Mouse (Mus musculus) retina, adult 2 months (tissue): ENCODE data around the gene Rgs7bp.

ENCODE experiments used
- DNase-seq: peaks from one replicate; pipeline ENCODE4 v3.0.0-alpha.2; 2012; ENCODE audit warnings: low read depth, low spot score

The Rgs7bp gene

DNA sequence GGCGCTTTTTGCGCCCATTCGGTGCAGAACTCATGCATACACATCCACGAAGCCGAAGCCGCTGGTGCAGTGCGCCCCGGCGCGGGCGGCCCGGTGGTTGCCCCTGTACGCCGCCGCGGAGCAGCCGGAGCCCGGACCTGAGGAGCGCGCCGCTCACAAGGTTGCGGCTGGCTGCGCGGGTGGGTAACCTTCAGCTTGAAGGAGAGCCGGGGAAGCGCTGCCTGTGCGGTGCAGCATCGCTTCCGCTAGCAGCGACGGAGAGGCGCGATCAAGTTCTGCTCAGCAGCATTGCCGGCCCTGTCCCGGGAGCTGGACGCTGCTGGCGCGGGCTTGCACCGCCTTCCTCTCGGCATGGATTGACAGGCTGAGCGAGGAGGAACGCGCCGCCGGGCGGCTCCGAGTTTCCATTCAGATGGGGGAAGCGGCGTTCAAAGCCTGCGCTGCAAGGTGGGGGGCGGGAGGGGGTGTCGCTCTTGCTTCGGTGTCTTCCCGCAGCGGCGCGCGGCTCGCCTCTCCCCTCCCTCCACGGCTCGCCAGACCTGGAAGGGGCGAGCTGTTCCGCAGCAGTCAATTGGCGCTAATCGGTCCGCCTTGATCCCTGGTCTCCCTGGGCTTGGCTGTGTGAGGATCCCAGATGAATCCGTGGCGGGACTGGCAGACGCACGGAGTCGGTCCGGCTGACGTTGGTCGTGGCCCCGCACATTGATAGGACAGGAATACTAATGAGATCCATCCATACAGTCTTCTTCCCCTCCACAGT is at the start of gene Rgs7bp:
Gene Rgs7bp (minus strand): TSS at position 750 of the 760 bp plus-strand sequence.
- no peak for DNase-seq

GRCm38 (mm10) chr13:105104385-105104784 is 49.7 kb upstream of the Rgs7bp start:
- no peak for DNase-seq

DNA sequence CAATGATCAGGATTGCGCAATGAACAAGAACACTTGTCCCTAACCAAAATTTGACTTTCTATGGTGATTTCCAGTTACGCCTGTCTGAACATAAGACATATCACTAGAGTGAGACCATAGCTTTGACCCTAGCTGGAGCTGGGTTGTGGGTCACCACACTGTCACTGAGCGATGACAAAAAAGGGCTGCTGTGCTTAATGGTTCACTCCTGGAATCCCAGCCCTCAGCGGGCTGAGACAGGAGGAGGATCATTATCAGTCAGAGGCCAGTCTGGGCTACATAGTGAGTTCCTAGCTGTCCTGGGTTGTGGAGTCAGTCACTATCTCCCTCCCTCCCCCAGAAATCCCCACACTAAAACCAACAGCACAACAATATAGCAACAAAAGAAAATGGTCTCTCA is 46.0 kb upstream of the Rgs7bp start:
- no peak for DNase-seq

DNA sequence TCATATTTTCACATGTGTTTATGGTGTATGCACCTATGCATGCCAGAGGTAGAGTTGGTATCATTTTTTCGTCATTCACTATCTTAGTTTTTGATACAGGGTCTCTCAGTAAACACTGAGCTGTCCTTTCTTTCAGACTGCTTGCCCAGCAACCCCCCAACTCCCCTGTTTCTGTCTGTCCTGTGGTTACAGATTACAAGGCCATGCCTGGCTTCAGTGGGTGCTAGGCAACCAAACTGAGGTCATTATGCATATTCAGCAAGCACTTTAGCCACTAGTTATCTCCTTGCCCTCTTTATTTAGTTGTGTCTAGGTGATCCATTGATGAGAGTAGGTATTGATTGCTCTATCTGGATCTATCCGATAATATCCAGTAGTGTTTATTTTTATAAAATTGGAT is 41.6 kb upstream of the Rgs7bp start:
- no peak for DNase-seq

GRCm38 (mm10) chr13:105089276-105089675 is 34.5 kb upstream of the Rgs7bp start:
- no peak for DNase-seq

GRCm38 (mm10) chr13:105081862-105082261 is 27.1 kb upstream of the Rgs7bp start, which contains the start of gene 4933425L06Rik:
Gene 4933425L06Rik (plus strand): TSS chr13:105082122.
- no peak for DNase-seq

DNA sequence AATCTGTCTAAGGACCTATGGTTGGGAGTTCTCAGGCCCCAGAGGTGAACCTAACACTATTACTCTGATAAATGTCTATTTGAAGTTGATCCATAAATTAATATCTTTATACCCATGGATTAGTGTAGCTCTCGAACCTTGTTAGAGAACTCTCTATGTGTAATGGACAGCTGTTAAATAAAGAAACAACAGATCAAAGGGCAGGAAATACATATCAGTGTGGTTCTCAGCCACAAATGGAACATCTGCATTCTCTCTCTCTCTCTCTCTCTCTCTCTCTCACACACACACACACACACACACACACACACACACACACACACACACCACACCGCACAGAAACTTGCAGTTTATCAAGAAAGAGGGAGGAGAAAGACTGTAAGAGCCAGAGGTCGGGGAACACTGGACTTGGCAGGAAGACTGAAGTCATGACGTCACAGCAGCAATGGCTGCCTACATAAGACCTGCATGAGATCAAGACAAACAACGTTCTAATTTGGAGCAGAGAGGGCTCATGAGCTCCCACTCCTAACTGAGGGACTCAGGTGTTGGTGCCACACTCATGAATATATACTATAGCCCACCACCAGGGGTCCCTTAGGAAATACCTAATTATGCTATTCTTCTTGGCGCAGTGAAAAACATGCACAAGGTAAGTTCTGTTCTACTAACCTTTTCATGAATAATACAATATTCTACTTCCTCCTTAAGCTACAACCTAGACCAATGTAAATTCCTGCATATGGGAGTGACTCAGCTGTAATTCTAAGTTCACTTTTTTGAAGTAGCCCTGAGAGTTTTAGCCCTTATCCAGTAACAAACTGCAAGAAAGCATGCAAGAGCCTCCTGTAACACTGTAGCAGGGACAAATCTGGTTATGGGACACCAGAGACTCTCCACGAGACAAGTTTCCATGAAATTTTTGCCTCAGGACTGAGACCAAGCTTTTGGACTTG is 12.4 kb upstream of the Rgs7bp start:
- no peak for DNase-seq

GRCm38 (mm10) chr13:105066119-105066518 is 11.4 kb upstream of the Rgs7bp start:
- no peak for DNase-seq

DNA sequence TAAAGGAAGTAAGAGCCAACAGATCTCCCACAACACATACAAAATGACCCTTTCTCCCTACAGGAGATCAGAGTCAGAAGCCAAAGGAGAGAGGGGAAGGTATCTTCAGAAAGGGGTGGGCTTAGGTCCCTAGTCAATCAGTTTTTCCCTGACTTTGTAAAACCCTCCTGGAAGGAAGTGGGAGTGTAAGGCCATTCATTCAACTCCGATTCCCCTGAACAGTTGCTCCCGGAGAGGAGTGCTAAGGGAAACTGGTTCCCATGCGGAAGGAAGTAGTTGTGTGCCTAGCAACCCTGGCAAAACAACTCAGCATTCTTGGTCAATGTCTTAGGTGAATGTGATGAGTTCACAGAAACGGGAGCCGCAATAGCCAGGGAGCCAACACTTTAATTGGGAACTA is 644 bp upstream of the Rgs7bp start:
- DNase-seq, result no peak

DNA sequence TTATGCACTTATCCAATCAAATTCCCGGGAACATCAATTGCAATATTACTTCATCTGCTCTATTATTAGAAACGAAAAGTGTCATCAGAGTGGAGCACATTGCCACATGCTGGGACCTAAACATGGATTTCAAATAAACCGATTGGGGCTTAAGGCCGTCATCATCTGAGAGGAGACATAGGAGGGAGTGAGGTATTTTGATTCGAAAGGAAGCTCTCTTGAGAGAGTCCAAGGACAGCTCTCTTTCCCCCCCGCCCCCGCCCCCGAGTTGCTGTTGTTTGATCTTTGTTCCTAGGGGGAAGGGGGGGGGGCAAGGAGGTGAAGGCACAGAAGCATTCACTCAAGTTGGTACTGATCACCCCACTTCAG is 195 bp upstream of the Rgs7bp start:
- DNase-seq, result no peak

- no peak for DNase-seq
Observed at GRCm38 (mm10) chr13:105053618-105054017, 1.1 kb downstream of the Rgs7bp start.

DNA sequence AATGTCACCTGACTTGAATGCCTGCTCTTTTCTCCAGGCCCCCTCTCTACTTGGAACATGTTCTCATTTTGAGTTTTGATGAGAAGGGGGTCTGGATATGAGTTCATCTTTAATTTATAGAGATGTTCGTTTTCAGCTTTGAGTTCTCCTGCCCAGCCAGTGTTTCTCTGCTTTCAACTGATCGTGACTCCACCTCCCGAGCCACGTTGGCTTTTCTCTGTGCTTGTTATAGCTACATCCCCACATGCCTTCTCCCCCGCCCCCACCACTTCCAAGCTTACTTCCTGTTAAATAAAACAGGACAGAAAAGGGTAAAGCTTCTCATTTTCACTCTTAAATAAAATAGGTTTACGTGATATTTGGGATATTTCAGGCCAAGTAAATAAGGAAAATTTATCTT is 3.3 kb downstream of the Rgs7bp start:
- DNase-seq, result no peak

GRCm38 (mm10) chr13:105048662-105049061 is 6.1 kb downstream of the Rgs7bp start:
- DNase-seq, result no peak

DNA sequence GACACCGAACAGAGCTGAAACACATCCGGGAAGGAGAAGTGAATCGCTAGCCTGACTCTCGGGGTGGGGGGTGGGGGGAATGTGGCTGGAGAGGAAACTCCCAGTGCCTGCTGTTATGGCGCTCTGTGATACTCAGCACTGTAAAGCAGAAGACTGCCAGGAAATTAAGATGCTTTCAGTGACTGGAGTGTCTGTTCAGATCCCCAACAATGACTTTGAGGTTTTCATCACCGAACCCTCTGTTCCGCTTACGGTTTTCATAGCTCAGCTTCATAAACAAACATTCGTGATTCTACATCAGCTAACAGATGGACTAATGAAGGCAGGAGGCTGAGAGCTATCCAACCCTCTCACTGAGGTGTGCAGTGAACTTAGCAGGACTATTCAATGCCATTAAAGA is 7.4 kb downstream of the Rgs7bp start:
- no peak for DNase-seq

GRCm38 (mm10) chr13:105043882-105044281 is 10.8 kb downstream of the Rgs7bp start:
- DNase-seq, result no peak

DNA sequence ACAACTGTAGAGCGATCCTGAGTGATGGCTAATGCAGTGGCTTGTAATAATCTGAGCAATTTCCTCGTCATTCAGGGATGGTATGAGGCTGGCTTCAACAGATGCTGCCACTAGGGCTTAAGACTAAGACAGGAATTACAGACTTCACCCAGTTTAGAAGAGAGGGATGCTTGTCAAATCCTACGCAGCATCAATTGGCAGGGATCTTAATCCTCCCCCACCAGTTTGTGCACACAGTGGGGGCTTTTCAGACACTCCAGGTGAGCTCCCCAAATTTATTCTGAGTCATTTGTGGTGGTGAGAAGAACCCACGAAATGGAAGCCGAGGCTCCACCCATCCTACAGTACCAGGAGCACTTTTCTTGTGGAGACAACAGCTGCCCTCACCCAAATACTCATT is 16.4 kb downstream of the Rgs7bp start:
- no peak for DNase-seq

DNA sequence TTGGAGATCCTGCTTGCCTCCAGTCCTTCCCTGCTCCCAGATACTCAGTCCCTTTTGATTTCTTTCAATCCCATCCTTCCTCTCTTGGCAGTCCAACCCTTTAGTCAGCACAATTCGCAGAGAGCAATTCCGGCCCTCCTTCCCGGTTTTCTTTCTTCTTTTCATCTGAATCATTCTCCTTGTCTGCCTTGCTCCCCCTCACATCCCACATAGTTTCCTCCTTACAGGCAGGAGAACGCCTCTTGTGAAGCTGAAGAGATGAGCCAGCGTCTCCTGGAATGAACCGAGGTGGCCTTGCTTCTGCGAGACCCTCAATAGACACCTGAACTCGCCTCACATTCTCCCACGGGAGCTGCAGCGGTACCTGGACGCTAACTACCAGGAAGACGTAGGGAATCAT is 16.9 kb downstream of the Rgs7bp start:
- DNase-seq, result no peak

- no peak for DNase-seq
Observed at GRCm38 (mm10) chr13:105031882-105032281, 22.8 kb downstream of the Rgs7bp start.

DNA sequence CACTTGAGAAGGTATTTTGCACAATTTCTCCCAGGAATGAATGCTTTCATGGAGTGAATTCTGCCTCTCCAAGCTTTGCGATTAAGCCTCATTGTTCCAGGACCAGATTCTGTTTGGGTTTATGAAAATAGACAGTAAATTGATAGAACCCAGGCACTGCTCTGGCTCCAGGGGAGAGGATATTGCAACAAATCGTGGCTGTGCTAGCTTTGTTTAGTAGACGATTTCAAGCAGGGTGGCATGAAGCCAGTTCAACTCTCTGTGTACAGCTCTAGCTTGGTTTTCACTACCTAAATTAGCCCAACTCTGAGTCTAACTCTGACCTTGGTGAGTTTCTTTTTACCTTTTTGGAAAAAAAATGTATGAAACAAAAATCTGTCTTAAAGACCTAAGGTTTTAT is 26.5 kb downstream of the Rgs7bp start:
- DNase-seq, result no peak

DNA sequence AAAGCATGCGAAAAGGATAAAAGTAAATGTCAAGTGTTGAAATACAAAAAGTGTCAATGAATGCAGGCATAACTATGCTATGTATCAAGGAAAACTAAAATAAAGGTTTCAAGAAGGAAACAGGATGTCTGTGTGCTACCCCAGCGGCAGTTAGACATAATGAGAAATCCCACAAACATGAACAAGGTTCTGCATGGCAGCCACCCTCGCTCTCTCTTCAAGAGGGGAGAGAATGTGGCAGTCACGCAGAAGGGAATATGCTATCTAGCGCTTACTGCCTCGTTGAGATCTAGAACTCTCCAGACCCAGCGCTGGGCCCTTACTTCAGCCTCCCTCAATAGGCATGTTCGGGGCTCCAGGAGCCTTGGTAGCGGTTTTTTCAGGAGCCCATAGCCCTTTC is 38.2 kb downstream of the Rgs7bp start:
- DNase-seq, result no peak

- DNase-seq, result no peak
Observed at GRCm38 (mm10) chr13:105015710-105016404, 38.9 kb downstream of the Rgs7bp start.

- DNase-seq, result no peak
Observed at GRCm38 (mm10) chr13:105011300-105011699, 43.4 kb downstream of the Rgs7bp start.
